Mouse (Mus musculus) liver, embryonic 11.5 days (tissue): ENCODE measurements around the gene Kcnip1. TPM values are rescaled to one million over a fixed set of nuclear protein-coding genes. Genes with fewer than 3 reads are reported as not detected.

Experiments used
- ATAC-seq: fragments of 200-750 bp; cut with Nextera tagmentation; replicated peaks from 2 replicates; pipeline ENCODE4 v1.8.0; 2017; ENCODE audit warnings: moderate number of reproducible peaks, mild to moderate bottlenecking, moderate TSS enrichment, moderate library complexity; ENCODE audit not compliant: low FRiP score
- DNase-seq: peaks from one replicate; pipeline ENCODE4 v3.0.0-alpha.2; 2017; ENCODE audit warnings: low spot score
- H3K27ac ChIP-seq: fragments of 300-500 bp; sonication (generic); 2 replicates; pipeline ENCODE4 v1.5.1; 2014; ENCODE audit warnings: mild to moderate bottlenecking, low read depth, low read length, control low read depth
- H3K27me3 ChIP-seq: fragments of 300-500 bp; sonication (generic); replicated peaks from 2 replicates; pipeline ENCODE4 v1.6.1; 2014; ENCODE audit warnings: low read length, mixed read lengths; ENCODE audit not compliant: control insufficient read depth, insufficient read depth
- H3K36me3 ChIP-seq: fragments of 300-500 bp; sonication (generic); 2 replicates; pipeline ENCODE4 v1.6.1; 2014; ENCODE audit warnings: mild to moderate bottlenecking, low read length, moderate library complexity, mixed read lengths; ENCODE audit not compliant: control insufficient read depth, insufficient read depth
- H3K4me1 ChIP-seq: fragments of 300-500 bp; sonication (generic); replicated peaks from 2 replicates; pipeline ENCODE4 v1.6.1; 2014; ENCODE audit warnings: low read length, mixed read lengths; ENCODE audit not compliant: control insufficient read depth, insufficient read depth
- H3K4me2 ChIP-seq: fragments of 300-500 bp; sonication (generic); 2 replicates; pipeline ENCODE4 v1.6.1; 2014; ENCODE audit warnings: mild to moderate bottlenecking, control low read depth, moderate library complexity
- H3K4me3 ChIP-seq: fragments of 300-500 bp; sonication (generic); 2 replicates; pipeline ENCODE4 v1.5.1; 2014; ENCODE audit warnings: low read depth, low read length, control low read depth
- H3K9ac ChIP-seq: fragments of 300-500 bp; sonication (generic); 2 replicates; pipeline ENCODE4 v1.6.1; 2014; ENCODE audit warnings: low read depth, low read length, control low read depth
- H3K9me3 ChIP-seq: fragments of 300-500 bp; sonication (generic); 2 replicates; pipeline ENCODE4 v1.6.1; 2016; ENCODE audit warnings: low read length, inconsistent platforms, mixed read lengths; ENCODE audit not compliant: control insufficient read depth
- whole genome bisulfite sequencing: fragments of 180-500 bp; shearing (Covaris S2); extraction: QIAGEN DNeasy Blood & Tissue Kit; methylation state at CpG from one replicate; pipeline ENCODE4 v1.1.7; 2014; 5-methylcytosine and 5-hydroxymethylcytosine counted together
- polyA plus RNA-seq: library from polyadenylated mRNA; unstranded; fragments of >200 nt; fragmentation: Nextera tagmentation; extraction: Ambion mirVana; gene quantifications from 2 replicates; pipeline ENCODE4 v1.2.1, GENCODE M21; 2014

Kcnip1 gene
- polyA plus RNA-seq, 1 experiment from 2014 or later = 1.2 TPM

- ATAC-seq = no peak
- 73% methylated on average over 4 of the region's 4 CpGs for WGBS
- H3K4me2 ChIP-seq = no peak overlapping the region
These were observed 101.9 kb downstream of the Kcnip1 start for GRCm38 (mm10) chr11:33891084-33891483.

GRCm38 (mm10) chr11:33890382-33890781 lies 102.6 kb downstream of the Kcnip1 start:
- no peaks in the 10 kb centered on the region for H3K36me3 ChIP-seq
- H3K9ac ChIP-seq = no peak overlapping the region
- H3K9me3 ChIP-seq = no peaks in the 10 kb centered on the region
- no peak overlapping the region for H3K27ac ChIP-seq
- no peaks in the 10 kb centered on the region for H3K4me1 ChIP-seq
- no peak for ATAC-seq
- H3K4me3 ChIP-seq = no peak overlapping the region
- no peak overlapping the region for H3K4me2 ChIP-seq
- WGBS = 85% methylated on average over 2 of the region's 2 CpGs
- DNase-seq = no peak
- H3K27me3 ChIP-seq = no peaks in the 10 kb centered on the region

More at GRCm38 (mm10) chr11:33891084-33891483, 101.9 kb downstream of the Kcnip1 start:
- no peak overlapping the region for H3K4me3 ChIP-seq
- H3K36me3 ChIP-seq = no peaks in the 10 kb centered on the region
- no peaks in the 10 kb centered on the region for H3K9me3 ChIP-seq
- no peak overlapping the region for H3K27ac ChIP-seq
- no peaks in the 10 kb centered on the region for H3K4me1 ChIP-seq
- no peak overlapping the region for H3K9ac ChIP-seq
- no peaks in the 10 kb centered on the region for H3K27me3 ChIP-seq
- DNase-seq = no peak

GRCm38 (mm10) chr11:33887660-33888059 lies 105.3 kb downstream of the Kcnip1 start:
- Histone ChIP-seq H3K4me2 (no peak overlapping the region), H3K4me1 (no peaks in the 10 kb centered on the region), H3K36me3 (no peaks in the 10 kb centered on the region), H3K27ac (no peak overlapping the region), H3K27me3 (no peaks in the 10 kb centered on the region), H3K4me3 (no peak overlapping the region), H3K9ac (no peak overlapping the region), H3K9me3 (no peaks in the 10 kb centered on the region)
- no peak for ATAC-seq
- DNase-seq = no peak
- WGBS = 74% methylated on average over 3 of the region's 3 CpGs

DNA sequence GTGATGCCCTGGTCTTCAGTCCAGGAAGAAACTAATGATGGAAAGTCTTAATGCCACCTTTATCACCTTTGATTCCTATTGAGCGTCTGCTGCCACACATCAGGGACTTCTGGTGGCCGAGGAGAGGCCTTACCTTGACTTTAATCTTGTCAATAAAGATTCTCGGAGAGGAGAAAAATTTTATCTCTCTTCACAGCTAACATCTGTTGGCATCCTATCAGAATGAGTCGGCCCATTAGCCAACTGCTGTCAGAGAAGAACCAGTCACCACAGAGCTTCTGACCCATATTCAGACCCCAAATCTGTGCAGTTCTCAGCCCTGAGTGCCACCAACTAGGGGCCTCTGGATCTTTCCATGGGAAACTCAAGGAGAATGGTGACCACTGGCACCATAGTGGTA lies 107.0 kb downstream of the Kcnip1 start:
- Histone ChIP-seq H3K4me3 (no peak overlapping the region), H3K4me1 (no peaks in the 10 kb centered on the region), H3K27me3 (no peaks in the 10 kb centered on the region), H3K4me2 (no peak overlapping the region), H3K36me3 (no peaks in the 10 kb centered on the region), H3K9ac (no peak overlapping the region), H3K9me3 (no peaks in the 10 kb centered on the region), H3K27ac (no peak overlapping the region)
- DNase-seq (no peak), ATAC-seq (no peak)
- WGBS = 64% methylated on average over 4 of the region's 4 CpGs

GRCm38 (mm10) chr11:33882731-33883328 lies 110.1 kb downstream of the Kcnip1 start:
- Histone ChIP-seq H3K36me3 (no peaks in the 10 kb centered on the region), H3K9ac (no peak overlapping the region)
- WGBS = 70% methylated on average over 5 of the region's 5 CpGs

DNA sequence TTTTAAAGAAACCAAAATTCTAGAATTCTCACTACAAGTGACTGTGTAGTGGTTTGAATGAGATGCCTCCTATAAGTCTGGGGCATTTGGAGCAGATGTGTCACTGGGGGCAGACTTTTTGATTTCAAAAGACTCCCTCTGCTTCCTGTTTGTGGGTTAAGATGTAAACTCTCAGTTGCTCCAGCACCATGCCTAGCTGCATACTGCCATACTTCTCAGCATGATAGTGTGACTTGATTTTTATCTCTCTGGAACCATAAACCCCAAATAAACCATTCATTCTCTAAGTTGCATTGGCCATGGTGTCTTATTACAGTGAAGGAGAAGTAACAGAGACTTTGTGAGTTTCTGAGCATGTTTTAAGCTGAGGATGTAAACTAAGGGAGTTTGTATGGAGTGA lies 118.0 kb downstream of the Kcnip1 start:
- no peak overlapping the region for H3K4me2 ChIP-seq
- no peaks in the 10 kb centered on the region for H3K9me3 ChIP-seq
- ATAC-seq (no peak), DNase-seq (no peak)
- no peak overlapping the region for H3K27ac ChIP-seq
- H3K36me3 ChIP-seq = no peaks in the 10 kb centered on the region
- H3K9ac ChIP-seq = no peak overlapping the region
- H3K27me3 ChIP-seq = no peaks in the 10 kb centered on the region
- peaks cover 18% of the 10 kb centered on the region for H3K4me1 ChIP-seq
- no peak overlapping the region for H3K4me3 ChIP-seq

More at GRCm38 (mm10) chr11:33882731-33883328, 110.1 kb downstream of the Kcnip1 start:
- no peak for ATAC-seq
- Histone ChIP-seq H3K27ac (no peak overlapping the region), H3K27me3 (no peaks in the 10 kb centered on the region), H3K4me3 (no peak overlapping the region), H3K4me1 (no peaks in the 10 kb centered on the region), H3K9me3 (no peaks in the 10 kb centered on the region), H3K4me2 (no peak overlapping the region)
- no peak for DNase-seq

GRCm38 (mm10) chr11:33873071-33873781 lies 119.7 kb downstream of the Kcnip1 start:
- H3K9me3 ChIP-seq = no peaks in the 10 kb centered on the region
- peak; percentile 85 for ATAC-seq
- H3K27me3 ChIP-seq = no peaks in the 10 kb centered on the region
- H3K27ac ChIP-seq = no peak overlapping the region
- WGBS = 51% methylated on average over 10 of the region's 10 CpGs
- peaks cover 18% of the 10 kb centered on the region for H3K4me1 ChIP-seq
- peak; percentile 44 for DNase-seq
- no peak overlapping the region for H3K4me3 ChIP-seq
- peak overlapping the region; percentile 48 for H3K4me2 ChIP-seq
- no peak overlapping the region for H3K9ac ChIP-seq
- no peaks in the 10 kb centered on the region for H3K36me3 ChIP-seq

GRCm38 (mm10) chr11:33872716-33873048 lies 120.3 kb downstream of the Kcnip1 start:
- H3K27ac ChIP-seq = no peak overlapping the region
- H3K4me1 ChIP-seq = peaks cover 18% of the 10 kb centered on the region
- no peaks in the 10 kb centered on the region for H3K36me3 ChIP-seq
- peak overlapping the region; percentile 48 for H3K4me2 ChIP-seq
- no peak overlapping the region for H3K4me3 ChIP-seq
- DNase-seq = no peak
- H3K9me3 ChIP-seq = no peaks in the 10 kb centered on the region
- no peak for ATAC-seq
- 61% methylated on average over 2 of the region's 2 CpGs for WGBS
- H3K9ac ChIP-seq = no peak overlapping the region
- no peaks in the 10 kb centered on the region for H3K27me3 ChIP-seq
